10 mouse cellular contexts compared by ENCODE assay signal in genomic region chr4:81565422-81566395, GRCm38 (mm10).
DNase-seq lines count a peak whose midpoint lies in the region; ATAC-seq and TF ChIP-seq lines count a peak whose summit lies in the region.
"Had no signal": no experiment of that assay in that cellular context is flagged by ENCODE, and none has a peak within 500 bp of the region (broad histone marks: within the 10 kb centered on the region; RNA-seq: fewer than 3 reads in every experiment).

No protein-coding gene starts in this region.

- H3K36me3 ChIP-seq in midbrain, embryonic 10.5 days: no peaks in the 10 kb centered on the region
- H3K36me3 ChIP-seq in midbrain, postnatal 0 days (ENCODE audit: insufficient read depth, low read length): no peaks in the 10 kb centered on the region
- no peaks in the 10 kb centered on the region for H3K36me3 ChIP-seq in heart, embryonic 12.5 days
- no peaks in the 10 kb centered on the region for H3K36me3 ChIP-seq in midbrain, embryonic 14.5 days (ENCODE audit: control insufficient read depth, insufficient read depth, low read length)
- no peaks in the 10 kb centered on the region for H3K36me3 ChIP-seq in thymus, adult 2 months (ENCODE audit: control insufficient read depth, insufficient read depth, low read length)

- H3K9me3 ChIP-seq in midbrain, embryonic 10.5 days (replicated peaks): no peaks in the 10 kb centered on the region
- H3K9me3 ChIP-seq in midbrain, postnatal 0 days (ENCODE audit: low read length): no peaks in the 10 kb centered on the region
- H3K9me3 ChIP-seq in heart, embryonic 12.5 days (replicated peaks): no peaks in the 10 kb centered on the region
- no peaks in the 10 kb centered on the region for H3K9me3 ChIP-seq in midbrain, embryonic 14.5 days (ENCODE audit: control insufficient read depth, low read length)

- WGBS in midbrain, embryonic 10.5 days: 90% methylated on average over 21 of the region's 21 CpGs
- 73% methylated on average over 21 of the region's 21 CpGs for WGBS in midbrain, postnatal 0 days
- WGBS in heart, embryonic 12.5 days: 71% methylated on average over 21 of the region's 21 CpGs
- 77% methylated on average over 21 of the region's 21 CpGs for WGBS in midbrain, embryonic 14.5 days
- 88% methylated on average over 21 of the region's 21 CpGs for WGBS in thymus, adult 2 months

- no peak for TF ChIP-seq CTCF in midbrain, postnatal 0 days (IDR thresholded peaks at IDR 0.05)
- no peak for TF ChIP-seq CTCF in thymus, adult 2 months (IDR thresholded peaks at IDR 0.05; ENCODE audit: borderline replicate concordance, control insufficient read depth, extremely low read depth, insufficient read depth, low read length, poor library complexity)

- H3K4me3 ChIP-seq in midbrain, embryonic 10.5 days: no peak overlapping the region
- no peak overlapping the region for H3K4me3 ChIP-seq in midbrain, postnatal 0 days (ENCODE audit: low read depth, low read length)
- H3K4me3 ChIP-seq in heart, embryonic 12.5 days: no peak overlapping the region
- no peak overlapping the region for H3K4me3 ChIP-seq in midbrain, embryonic 14.5 days (replicated peaks; ENCODE audit: low read depth, low read length)
- no peak overlapping the region for H3K4me3 ChIP-seq in thymus, adult 2 months (ENCODE audit: control insufficient read depth, insufficient read depth, low read length)

- H3K27me3 ChIP-seq in midbrain, embryonic 10.5 days (ENCODE audit: low read depth, poor library complexity, severe bottlenecking): no peaks in the 10 kb centered on the region; the same call in 1 of the 2 replicates
- no peaks in the 10 kb centered on the region for H3K27me3 ChIP-seq in midbrain, postnatal 0 days (ENCODE audit: insufficient read depth, low read length)
- H3K27me3 ChIP-seq in heart, embryonic 12.5 days (replicated peaks): no peaks in the 10 kb centered on the region
- H3K27me3 ChIP-seq in midbrain, embryonic 14.5 days (ENCODE audit: control insufficient read depth, insufficient read depth, low read length): no peaks in the 10 kb centered on the region
- H3K27me3 ChIP-seq in thymus, adult 2 months (ENCODE audit: control insufficient read depth, insufficient read depth, low read length): no peaks in the 10 kb centered on the region

- H3K27ac ChIP-seq in midbrain, embryonic 10.5 days (replicated peaks): 0 out of 2 replicates have a peak overlapping the region, but pooled peaks have one; percentile 13
- no peak overlapping the region for H3K27ac ChIP-seq in midbrain, postnatal 0 days (ENCODE audit: low read depth, low read length)
- H3K27ac ChIP-seq in heart, embryonic 12.5 days (ENCODE audit: poor library complexity, severe bottlenecking): peak overlapping the region; percentile 45; the same call in 1 of the 2 replicates
- H3K27ac ChIP-seq in midbrain, embryonic 14.5 days (replicated peaks; ENCODE audit: low read depth, low read length): 0 out of 2 replicates have a peak overlapping the region, but pooled peaks have one; percentile 2
- H3K27ac ChIP-seq in thymus, adult 2 months (ENCODE audit: control insufficient read depth, insufficient read depth, low read length): no peak overlapping the region
- H3K27ac ChIP-seq: kidney, postnatal 0 days had no signal

- no peak for TF ChIP-seq POLR2A in thymus, adult 2 months (IDR thresholded peaks at IDR 0.05; ENCODE audit: control insufficient read depth, extremely low read depth, insufficient read depth, low read length, poor library complexity)

- peaks cover 32% of the 10 kb centered on the region for H3K4me1 ChIP-seq in midbrain, embryonic 10.5 days
- H3K4me1 ChIP-seq in midbrain, postnatal 0 days (ENCODE audit: insufficient read depth, low read length): no peaks in the 10 kb centered on the region
- peaks cover 29% of the 10 kb centered on the region for H3K4me1 ChIP-seq in heart, embryonic 12.5 days (replicated peaks)
- peaks cover 22% of the 10 kb centered on the region for H3K4me1 ChIP-seq in midbrain, embryonic 14.5 days (ENCODE audit: control insufficient read depth, insufficient read depth, low read length)
- H3K4me1 ChIP-seq in thymus, adult 2 months (replicated peaks; ENCODE audit: control insufficient read depth, insufficient read depth, low read length): no peaks in the 10 kb centered on the region

- H3K4me2 ChIP-seq in midbrain, postnatal 0 days (ENCODE audit: low read depth, low read length, poor library complexity, severe bottlenecking): no peak overlapping the region
- no peak overlapping the region for H3K4me2 ChIP-seq in heart, embryonic 12.5 days
- no peak overlapping the region for H3K4me2 ChIP-seq in midbrain, embryonic 14.5 days (ENCODE audit: low read length)
- H3K4me2 ChIP-seq: liver, embryonic 11.5 days had no signal

- no peak for DNase-seq in frontal cortex, postnatal 25 days (ENCODE audit: low spot score in 2 of 2)
- no peak for DNase-seq in midbrain, embryonic 10.5 days (ENCODE audit: low spot score)
- no peak for DNase-seq in midbrain, postnatal 0 days (ENCODE audit: low spot score)
- DNase-seq in midbrain, embryonic 14.5 days: no peak
- no peak for DNase-seq in thymus, adult 2 months
- DNase-seq in natural killer cell, adult 2 months (ENCODE audit: low spot score in 2 of 2): no peak

- no peak overlapping the region for H3K9ac ChIP-seq in midbrain, postnatal 0 days (replicated peaks; ENCODE audit: low read length, poor library complexity, severe bottlenecking)
- H3K9ac ChIP-seq in heart, embryonic 12.5 days: no peak overlapping the region
- no peak overlapping the region for H3K9ac ChIP-seq in midbrain, embryonic 14.5 days (replicated peaks; ENCODE audit: low read length)

- ATAC-seq in frontal cortex, adult (ENCODE audit: low TSS enrichment): 0 out of 2 replicates have a peak, but pooled peaks have one; percentile 22
- no peak for ATAC-seq in midbrain, postnatal 0 days (ENCODE audit: low FRiP score)
- no peak for ATAC-seq in heart, embryonic 12.5 days (ENCODE audit: insufficient number of reproducible peaks, low FRiP score)
- no peak for ATAC-seq in midbrain, embryonic 14.5 days (ENCODE audit: low FRiP score, low TSS enrichment)

Comparison
In these comparisons a context has a peak if more than half of its experiments do, and no peak if none do; other contexts are left out.
1. H3K27ac ChIP-seq: peak in midbrain, embryonic 10.5 days (single experiment), heart, embryonic 12.5 days (single experiment) and midbrain, embryonic 14.5 days (single experiment); none in midbrain, postnatal 0 days (single experiment) and thymus, adult 2 months (single experiment).